Mouse (Mus musculus) midbrain, postnatal 0 days (tissue): ENCODE measurements around the gene Trpv6. TPM values are rescaled to one million over a fixed set of nuclear protein-coding genes. Genes with fewer than 3 reads are reported as not detected.

Source experiments
- ATAC-seq: fragments of 200-750 bp; cut with Nextera tagmentation; 2 replicates; pipeline ENCODE4 v1.8.0; 2017; ENCODE audit warnings: moderate number of reproducible peaks, mild to moderate bottlenecking, moderate TSS enrichment, moderate library complexity; ENCODE audit not compliant: low FRiP score
- DNase-seq: peaks from one replicate; pipeline ENCODE4 v3.0.0-alpha.2; 2015; ENCODE audit warnings: low spot score
- H3K27ac ChIP-seq: fragments of 300-500 bp; sonication (generic); 2 replicates; pipeline ENCODE4 v1.5.1; 2014; ENCODE audit warnings: low read depth, mild to moderate bottlenecking, low read length, mixed read lengths
- H3K27me3 ChIP-seq: fragments of 300-500 bp; sonication (generic); 2 replicates; pipeline ENCODE4 v1.6.1; 2014; ENCODE audit warnings: low read length, control low read depth, mixed read lengths; ENCODE audit not compliant: insufficient read depth
- H3K36me3 ChIP-seq: fragments of 300-500 bp; sonication (generic); 2 replicates; pipeline ENCODE4 v1.6.1; 2014; ENCODE audit warnings: low read length, control low read depth, mixed read lengths; ENCODE audit not compliant: insufficient read depth
- H3K4me1 ChIP-seq: fragments of 300-500 bp; sonication (generic); 2 replicates; pipeline ENCODE4 v1.6.1; 2014; ENCODE audit warnings: mild to moderate bottlenecking, control low read depth, antibody characterized with exemption, low read length, mixed read lengths; ENCODE audit not compliant: insufficient read depth
- H3K4me2 ChIP-seq: fragments of 300-500 bp; sonication (generic); 2 replicates; pipeline ENCODE4 v1.6.1; 2014; ENCODE audit warnings: low read depth, mild to moderate bottlenecking, low read length, mixed read lengths; ENCODE audit not compliant: poor library complexity, severe bottlenecking
- H3K4me3 ChIP-seq: fragments of 300-500 bp; sonication (generic); 2 replicates; pipeline ENCODE4 v1.5.1; 2014; ENCODE audit warnings: low read depth, mild to moderate bottlenecking, low read length, moderate library complexity
- H3K9ac ChIP-seq: fragments of 300-500 bp; sonication (generic); replicated peaks from 2 replicates; pipeline ENCODE4 v1.6.1; 2014; ENCODE audit warnings: mild to moderate bottlenecking, low read length, moderate library complexity, mixed read lengths; ENCODE audit not compliant: poor library complexity, severe bottlenecking
- H3K9me3 ChIP-seq: fragments of 300-500 bp; sonication (generic); 2 replicates; pipeline ENCODE4 v1.6.1; 2016; ENCODE audit warnings: low read length, control low read depth
- CTCF ChIP-seq: IDR thresholded peaks from 2 replicates; pipeline ENCODE4 v1.5.1; 2016; ENCODE audit warnings: antibody characterized with exemption, mild to moderate bottlenecking
- WGBS: fragments of 180-500 bp; shearing (Covaris S2); extraction: QIAGEN DNeasy Blood & Tissue Kit; methylation state at CpG from one replicate; pipeline ENCODE4 v1.1.7; 2014; 5-methylcytosine and 5-hydroxymethylcytosine counted together
- polyA plus RNA-seq: library from polyadenylated mRNA; unstranded; fragments of >200 nt; fragmentation: Nextera tagmentation; extraction: Ambion mirVana; gene quantifications from 2 replicates; pipeline ENCODE4 v1.2.1, GENCODE M21; 2015
- total RNA-seq: library from RNA; depleted of rRNA; stranded (reverse); fragments of >200 nt; gene quantifications from 2 replicates; pipeline ENCODE4 v1.2.3, GENCODE M21; 2014

Gene Trpv6
- total and polyA plus RNA-seq, 2 experiments from 2014 or later, result 0.78 TPM; not detected in 1

GRCm38 (mm10) chr6:41620173-41620798 is 15.9 kb downstream of the Trpv6 start:
- TF ChIP-seq CTCF, result no peak
- H3K9me3 ChIP-seq, result no peaks in the 10 kb centered on the region
- no peaks in the 10 kb centered on the region for H3K27me3 ChIP-seq
- H3K4me1 ChIP-seq, result no peaks in the 10 kb centered on the region
- DNase-seq, result no peak
- H3K4me3 ChIP-seq, result no peak overlapping the region
- H3K4me2 ChIP-seq, result no peak overlapping the region
- WGBS, result 94% methylated on average over 9 of the region's 9 CpGs
- ATAC-seq, result no peak
- no peak overlapping the region for H3K27ac ChIP-seq
- peaks cover 39% of the 10 kb centered on the region for H3K36me3 ChIP-seq
- H3K9ac ChIP-seq, result no peak overlapping the region

- H3K4me3 ChIP-seq, result 0 out of 2 replicates have a peak overlapping the region, but pooled peaks have one; percentile 8
- TF ChIP-seq CTCF, result no peak
- no peak overlapping the region for H3K27ac ChIP-seq
- peak overlapping the region; percentile 93 for H3K4me2 ChIP-seq
- no peaks in the 10 kb centered on the region for H3K27me3 ChIP-seq
- no peaks in the 10 kb centered on the region for H3K36me3 ChIP-seq
- DNase-seq (no peak), ATAC-seq (no peak)
- WGBS, result 53% methylated on average over 5 of the region's 5 CpGs
- H3K9ac ChIP-seq, result peak overlapping the region; percentile 33; the same call in 1 of the 2 replicates
- no peaks in the 10 kb centered on the region for H3K9me3 ChIP-seq
- peaks cover 17% of the 10 kb centered on the region; the same call in 1 of the 2 replicates for H3K4me1 ChIP-seq
These were observed 28.6 kb downstream of the Trpv6 start for GRCm38 (mm10) chr6:41607637-41608036.

- WGBS, result 5% methylated on average over 4 of the region's 4 CpGs
- DNase-seq, result peak; percentile 22
- no peak overlapping the region for H3K27ac ChIP-seq
These were observed 30.0 kb downstream of the Trpv6 start for GRCm38 (mm10) chr6:41606214-41606613.

GRCm38 (mm10) chr6:41605794-41606104 is 30.5 kb downstream of the Trpv6 start:
- peak; percentile 50 for ATAC-seq
- TF ChIP-seq CTCF, result no peak
- peak overlapping the region; percentile 68 for H3K4me3 ChIP-seq
- H3K27me3 ChIP-seq, result no peaks in the 10 kb centered on the region
- peak overlapping the region; percentile 73 for H3K27ac ChIP-seq
- no peaks in the 10 kb centered on the region for H3K36me3 ChIP-seq
- peaks cover 17% of the 10 kb centered on the region; the same call in 1 of the 2 replicates for H3K4me1 ChIP-seq
- H3K4me2 ChIP-seq, result peak overlapping the region; percentile 93
- no peaks in the 10 kb centered on the region for H3K9me3 ChIP-seq
- WGBS, result 1% methylated on average over 7 of the region's 7 CpGs
- no peak for DNase-seq
- H3K9ac ChIP-seq, result peak overlapping the region; percentile 76

More at GRCm38 (mm10) chr6:41606214-41606613, 30.0 kb downstream of the Trpv6 start:
- no peaks in the 10 kb centered on the region for H3K9me3 ChIP-seq
- peak overlapping the region; percentile 68 for H3K4me3 ChIP-seq
- no peak for ATAC-seq
- peak; percentile 20; the same call in 1 of the 2 replicates for TF ChIP-seq CTCF
- peak overlapping the region; percentile 76 for H3K9ac ChIP-seq
- no peaks in the 10 kb centered on the region for H3K36me3 ChIP-seq
- no peaks in the 10 kb centered on the region for H3K27me3 ChIP-seq
- peak overlapping the region; percentile 93 for H3K4me2 ChIP-seq
- peaks cover 17% of the 10 kb centered on the region; the same call in 1 of the 2 replicates for H3K4me1 ChIP-seq

- TF ChIP-seq CTCF, result peak; percentile 25
These were observed 31.0 kb downstream of the Trpv6 start, which contains the start of gene Ephb6 for GRCm38 (mm10) chr6:41605061-41605793. Gene Ephb6 (plus strand): TSS chr6:41605482.

More at GRCm38 (mm10) chr6:41605061-41605793, 31.0 kb downstream of the Trpv6 start, which contains the start of gene Ephb6:
- DNase-seq, result peak; percentile 83
- Histone ChIP-seq H3K9me3 (no peaks in the 10 kb centered on the region), H3K27ac (peak within 1 kb of the TSS; percentile 73), H3K4me1 (peaks cover 17% of the 10 kb centered on the region; the same call in 1 of the 2 replicates), H3K36me3 (no peaks in the 10 kb centered on the region), H3K4me2 (peak within 1 kb of the TSS; percentile 93), H3K27me3 (no peaks in the 10 kb centered on the region), H3K4me3 (peak within 1 kb of the TSS; percentile 68), H3K9ac (peak within 1 kb of the TSS; percentile 76)
- ATAC-seq, result peak; percentile 92
- under 1% methylated on average over 58 of the region's 68 CpGs for WGBS
